Mouse (Mus musculus) kidney, embryonic 16.5 days (tissue): ENCODE measurements at regions not wholly inside any gene's neighbourhood (a gene's known extent, or its start where the extent isn't known, plus 50 kb on each side); places are given as distances from the start of the nearest gene placed in this dataset.
"Not testable (repeated sequence)": the region's sequence is repeated elsewhere in the genome, so short reads cannot be mapped to it uniquely, and the experiment has no call there.

Source experiments
- ATAC-seq: fragments of 200-750 bp; cut with Nextera tagmentation; 2 replicates; pipeline ENCODE4 v1.8.0; 2017; ENCODE audit warnings: moderate TSS enrichment; ENCODE audit not compliant: low FRiP score, low TSS enrichment
- H3K27ac ChIP-seq: fragments of 300-500 bp; sonication (generic); 2 replicates; pipeline ENCODE4 v1.5.1; 2014; ENCODE audit warnings: low read length
- H3K27me3 ChIP-seq: fragments of 300-500 bp; sonication (generic); 2 replicates; pipeline ENCODE4 v1.6.1; 2014; ENCODE audit warnings: low read length, control low read depth, mixed read lengths; ENCODE audit not compliant: insufficient read depth
- H3K36me3 ChIP-seq: fragments of 300-500 bp; sonication (generic); 2 replicates; pipeline ENCODE4 v1.6.1; 2014; ENCODE audit warnings: low read length, control low read depth, mixed read lengths; ENCODE audit not compliant: insufficient read depth
- H3K4me1 ChIP-seq: fragments of 300-500 bp; sonication (generic); 2 replicates; pipeline ENCODE4 v1.6.1; 2014; ENCODE audit warnings: low read length, control low read depth, mixed read lengths; ENCODE audit not compliant: insufficient read depth
- H3K4me2 ChIP-seq: fragments of 300-500 bp; sonication (generic); replicated peaks from 2 replicates; pipeline ENCODE4 v1.6.1; 2014; ENCODE audit warnings: low read depth, low read length
- H3K4me3 ChIP-seq: fragments of 300-500 bp; sonication (generic); 2 replicates; pipeline ENCODE4 v1.5.1; 2014; ENCODE audit warnings: mild to moderate bottlenecking, low read length
- H3K9ac ChIP-seq: fragments of 300-500 bp; sonication (generic); replicated peaks from 2 replicates; pipeline ENCODE4 v1.6.1; 2014; ENCODE audit warnings: low read length
- H3K9me3 ChIP-seq: fragments of 300-500 bp; sonication (generic); 2 replicates; pipeline ENCODE4 v1.6.1; 2016; ENCODE audit warnings: low read length, control low read depth
- WGBS: fragments of 180-500 bp; shearing (Covaris S2); extraction: QIAGEN DNeasy Blood & Tissue Kit; methylation state at CpG from one replicate; pipeline ENCODE4 v1.1.7; 2014; 5-methylcytosine and 5-hydroxymethylcytosine counted together

DNA sequence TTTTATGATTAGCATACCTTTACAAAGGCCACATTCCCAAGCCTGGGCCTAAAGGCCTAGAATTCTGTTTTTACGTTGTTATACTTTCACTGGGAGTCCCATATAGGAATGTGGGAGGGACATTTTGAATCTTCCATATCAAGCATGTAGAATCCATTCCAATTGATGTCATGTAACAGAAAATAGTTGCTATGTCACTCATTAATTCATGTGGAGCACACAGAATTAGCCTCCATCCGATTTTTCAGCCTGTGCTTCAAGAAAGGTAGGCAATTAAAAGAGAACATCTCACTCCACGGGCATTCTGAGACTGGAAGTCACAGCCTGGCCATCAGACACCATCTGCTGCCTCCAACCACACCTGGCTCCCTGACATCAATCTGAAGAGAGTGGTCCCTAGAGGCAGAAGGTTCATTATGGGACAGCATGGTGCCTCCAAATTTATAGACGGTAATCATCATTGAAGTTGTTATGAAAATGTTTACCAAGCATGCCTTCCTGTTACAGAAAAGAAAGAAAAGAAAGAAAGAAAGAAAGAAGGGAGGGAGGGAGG, 436.9 kb upstream of the Sphkap start:
- Histone ChIP-seq H3K4me1 (no peaks in the 10 kb centered on the region), H3K4me2 (no peak overlapping the region), H3K36me3 (no peaks in the 10 kb centered on the region), H3K4me3 (no peak overlapping the region), H3K27me3 (no peaks in the 10 kb centered on the region), H3K9ac (no peak overlapping the region), H3K9me3 (no peaks in the 10 kb centered on the region), H3K27ac (no peak overlapping the region)
- ATAC-seq, result no peak
- WGBS, result 63% methylated on average over 4 of the region's 4 CpGs

- H3K4me3 ChIP-seq, result no peak overlapping the region
- no peak for ATAC-seq
These were observed 428.0 kb upstream of the Sphkap start for GRCm38 (mm10) chr1:83835965-83836364.

GRCm38 (mm10) chr1:83832946-83833345, 424.9 kb upstream of the Sphkap start:
- ATAC-seq, result no peak
- H3K4me2 ChIP-seq, result no peak overlapping the region
- no peaks in the 10 kb centered on the region for H3K36me3 ChIP-seq
- H3K4me3 ChIP-seq, result no peak overlapping the region
- WGBS, result 74% methylated on average over 3 of the region's 3 CpGs
- no peak overlapping the region for H3K27ac ChIP-seq
- H3K4me1 ChIP-seq, result 0 out of 2 replicates have a peak, but pooled peaks cover 4% of the 10 kb centered on the region
- H3K9me3 ChIP-seq, result no peaks in the 10 kb centered on the region
- no peak overlapping the region for H3K9ac ChIP-seq
- no peaks in the 10 kb centered on the region for H3K27me3 ChIP-seq

More at GRCm38 (mm10) chr1:83835965-83836364, 428.0 kb upstream of the Sphkap start:
- H3K36me3 ChIP-seq, result no peaks in the 10 kb centered on the region
- H3K27ac ChIP-seq, result no peak overlapping the region
- H3K4me2 ChIP-seq, result no peak overlapping the region
- H3K9ac ChIP-seq, result no peak overlapping the region
- 0 out of 2 replicates have a peak, but pooled peaks cover 4% of the 10 kb centered on the region for H3K4me1 ChIP-seq
- H3K9me3 ChIP-seq, result no peaks in the 10 kb centered on the region
- H3K27me3 ChIP-seq, result no peaks in the 10 kb centered on the region
- 95% methylated on average over 6 of the region's 6 CpGs for WGBS

GRCm38 (mm10) chr1:83831900-83832535, 424.0 kb upstream of the Sphkap start:
- Histone ChIP-seq H3K36me3 (no peaks in the 10 kb centered on the region), H3K9me3 (no peaks in the 10 kb centered on the region), H3K4me1 (0 out of 2 replicates have a peak, but pooled peaks cover 4% of the 10 kb centered on the region), H3K9ac (no peak overlapping the region), H3K4me2 (no peak overlapping the region), H3K27me3 (no peaks in the 10 kb centered on the region), H3K4me3 (no peak overlapping the region), H3K27ac (no peak overlapping the region)
- WGBS, result 39% methylated on average over 3 of the region's 3 CpGs
- no peak for ATAC-seq

DNA sequence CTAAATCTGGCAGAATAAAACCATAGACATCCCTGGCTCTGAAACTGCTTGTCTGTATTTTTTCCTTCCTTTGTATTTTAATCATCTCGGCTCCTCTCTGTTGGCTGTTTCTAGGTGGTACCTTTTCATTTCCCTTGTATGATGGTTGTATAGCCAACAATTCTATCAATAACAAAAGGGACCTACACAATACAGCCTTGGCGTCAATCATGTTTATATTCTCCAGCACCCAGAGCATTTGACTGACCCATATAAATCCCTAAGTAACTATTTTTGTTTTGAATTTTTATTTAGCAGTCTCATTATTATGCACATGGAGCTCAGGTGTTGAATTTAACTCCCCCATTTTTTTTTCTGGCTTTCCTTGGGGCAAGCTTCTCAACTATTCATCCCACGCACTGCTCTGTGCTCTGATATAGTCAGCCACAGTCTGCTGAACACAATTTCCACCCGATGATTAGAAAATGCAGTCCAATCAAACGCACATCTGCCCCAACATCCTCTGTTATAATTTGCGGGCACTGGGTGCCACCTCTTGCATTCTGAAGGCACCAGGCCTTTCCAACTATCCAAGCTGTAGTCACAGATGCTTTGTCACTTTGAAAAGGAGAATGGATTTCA, 422.1 kb upstream of the Sphkap start:
- Histone ChIP-seq H3K27ac (no peak overlapping the region), H3K4me2 (no peak overlapping the region), H3K4me3 (no peak overlapping the region), H3K9me3 (no peaks in the 10 kb centered on the region), H3K4me1 (0 out of 2 replicates have a peak, but pooled peaks cover 4% of the 10 kb centered on the region), H3K9ac (no peak overlapping the region), H3K27me3 (no peaks in the 10 kb centered on the region), H3K36me3 (no peaks in the 10 kb centered on the region)
- no peak for ATAC-seq
- 62% methylated on average over 6 of the region's 6 CpGs for WGBS

- not testable (repeated sequence) for H3K4me3 ChIP-seq, ATAC-seq
- whole genome bisulfite sequencing, result 47% methylated on average over 5 of the region's 6 CpGs
These were observed 403.2 kb upstream of the Sphkap start for GRCm38 (mm10) chr1:83811162-83811561.

DNA sequence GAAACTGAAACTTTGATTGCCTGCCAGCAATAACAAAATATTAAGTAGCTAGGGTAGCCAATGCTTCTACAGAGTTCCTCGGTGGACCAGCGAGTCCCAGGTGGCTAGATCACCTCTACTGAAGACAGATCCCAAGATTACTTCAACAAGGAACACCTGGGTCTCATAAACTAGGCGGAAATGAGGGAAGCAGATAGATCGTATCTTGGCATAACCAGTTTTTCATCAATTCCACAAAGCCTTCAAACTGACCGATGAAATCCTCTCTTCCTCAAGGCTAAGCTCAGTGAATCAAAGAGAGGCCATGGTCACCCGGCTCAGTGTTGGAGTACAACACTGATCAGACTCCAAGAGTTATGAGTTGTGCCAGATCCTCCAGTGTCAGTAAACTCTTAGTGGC, 400.4 kb upstream of the Sphkap start:
- Histone ChIP-seq H3K4me1 (no peaks in the 10 kb centered on the region), H3K4me2 (no peak overlapping the region), H3K9ac (no peak overlapping the region), H3K36me3 (no peaks in the 10 kb centered on the region), H3K4me3 (no peak overlapping the region), H3K27me3 (no peaks in the 10 kb centered on the region), H3K9me3 (no peaks in the 10 kb centered on the region), H3K27ac (no peak overlapping the region)
- ATAC-seq, result no peak
- WGBS, result 68% methylated on average over 6 of the region's 6 CpGs

More at GRCm38 (mm10) chr1:83811162-83811561, 403.2 kb upstream of the Sphkap start:
- H3K9me3 ChIP-seq, H3K27ac ChIP-seq, H3K27me3 ChIP-seq, H3K4me1 ChIP-seq, H3K36me3 ChIP-seq, H3K9ac ChIP-seq, H3K4me2 ChIP-seq: not testable (repeated sequence)

DNA sequence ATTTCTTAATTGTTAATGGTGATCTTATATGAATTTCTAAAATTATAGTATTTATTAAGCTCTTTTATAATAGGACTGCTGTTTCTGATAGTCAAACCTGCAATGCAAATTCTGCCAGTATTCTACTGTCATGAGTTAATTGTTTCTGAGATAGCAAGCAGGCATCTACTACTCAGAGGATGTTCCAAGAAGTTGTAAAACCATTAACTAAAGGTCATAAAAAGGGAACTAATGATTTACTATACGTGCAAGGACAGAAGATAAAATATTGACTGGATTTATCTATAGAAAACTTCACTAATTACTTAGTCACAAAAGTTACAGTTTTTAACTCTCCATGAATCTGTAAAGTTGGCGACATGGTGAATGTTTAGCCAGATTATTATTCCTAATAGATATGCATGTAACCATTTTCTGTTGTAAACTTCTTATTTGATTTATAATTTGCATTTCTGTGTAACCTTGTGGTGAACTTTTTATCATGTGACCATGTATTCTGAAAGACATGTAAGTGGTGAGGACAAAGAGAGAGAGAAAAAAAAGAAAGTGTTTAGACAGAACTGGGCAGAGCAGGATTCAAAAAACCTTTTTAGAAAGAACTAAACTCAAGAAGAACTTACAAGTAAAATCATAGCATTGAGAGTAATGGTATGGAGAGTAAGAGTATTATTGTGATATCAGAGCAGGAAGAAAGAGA, 395.5 kb upstream of the Sphkap start:
- WGBS, result 62% methylated on average over 2 of the region's 2 CpGs
- Histone ChIP-seq H3K27me3 (no peaks in the 10 kb centered on the region), H3K4me3 (no peak overlapping the region), H3K4me2 (no peak overlapping the region), H3K9ac (no peak overlapping the region), H3K27ac (no peak overlapping the region), H3K36me3 (no peaks in the 10 kb centered on the region), H3K4me1 (no peaks in the 10 kb centered on the region), H3K9me3 (no peaks in the 10 kb centered on the region)
- ATAC-seq, result no peak

DNA sequence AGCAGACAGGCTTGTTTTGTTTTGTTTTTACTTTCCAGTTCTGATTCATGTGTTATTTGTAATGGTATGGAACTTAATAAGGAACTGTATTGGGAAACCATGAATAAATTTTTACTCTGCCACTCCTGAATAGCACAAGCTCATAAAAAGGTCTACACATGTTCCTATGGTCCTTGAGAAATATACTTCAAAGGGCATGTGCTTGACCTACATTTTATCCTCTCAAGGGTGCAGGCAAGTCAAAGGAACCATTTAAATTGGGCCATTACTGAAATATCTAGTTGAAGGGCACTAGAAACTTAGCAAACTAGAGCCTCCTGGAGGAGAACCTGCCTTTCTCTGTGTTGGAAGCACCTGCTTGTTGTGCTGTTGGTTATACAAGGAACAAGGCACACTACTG, 393.8 kb upstream of the Sphkap start:
- H3K27ac ChIP-seq, result no peak overlapping the region

More for the DNA sequence above, 393.8 kb upstream of the Sphkap start:
- H3K36me3 ChIP-seq, result no peaks in the 10 kb centered on the region
- no peaks in the 10 kb centered on the region for H3K4me1 ChIP-seq
- no peak overlapping the region for H3K4me3 ChIP-seq
- H3K27me3 ChIP-seq, result no peaks in the 10 kb centered on the region
- no peaks in the 10 kb centered on the region for H3K9me3 ChIP-seq
- ATAC-seq, result no peak
- H3K9ac ChIP-seq, result no peak overlapping the region
- no peak overlapping the region for H3K4me2 ChIP-seq
